Mouse (Mus musculus) adrenal gland, postnatal 25 days (tissue): ENCODE data around the gene Psmb11. TPM values are rescaled to one million over a fixed set of nuclear protein-coding genes. Genes with fewer than 3 reads are reported as not detected.

Source experiments
- DNase-seq: peaks from one replicate; pipeline ENCODE4 v3.0.0; 2021; ENCODE audit warnings: mixed read lengths
- total RNA-seq: library from RNA; stranded (reverse); gene quantifications from 2 replicates; pipeline ENCODE4 v1.2.3, GENCODE M21; 2021

The Psmb11 gene
- total RNA-seq, 1 experiment from 2014 or later, result not detected

DNA sequence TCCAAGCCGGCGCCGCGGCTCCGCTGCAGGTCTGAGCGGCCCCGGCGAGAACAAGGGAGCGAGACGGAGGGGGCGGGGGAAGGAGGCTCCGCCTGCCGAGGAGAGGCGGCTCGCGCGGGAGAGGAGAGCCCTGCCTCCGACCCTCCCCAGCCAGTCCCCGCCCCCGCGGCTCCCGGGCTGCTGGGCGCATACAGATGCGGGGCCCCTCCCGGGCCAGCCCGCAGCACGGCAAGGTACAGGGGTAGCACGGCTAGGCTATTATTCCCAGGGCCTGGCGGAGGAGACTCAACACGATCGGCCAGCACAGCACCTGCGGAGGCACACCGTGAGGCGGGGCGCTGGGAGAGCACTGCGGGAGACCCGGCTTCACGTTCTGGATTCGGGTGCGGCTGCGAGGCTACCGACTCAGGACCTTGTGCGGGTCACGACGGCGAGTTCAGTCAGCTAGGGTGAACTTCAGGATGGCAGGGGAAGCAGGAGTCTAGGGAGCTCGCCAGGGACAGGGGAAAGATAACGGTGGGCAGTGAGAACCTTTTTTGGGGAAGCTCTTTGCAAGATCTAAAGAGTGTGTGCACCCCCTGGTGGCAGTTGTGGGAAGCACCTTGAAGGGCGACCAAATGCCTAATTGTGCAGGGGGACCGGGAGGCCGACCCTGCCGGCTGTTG lies 20.2 kb downstream of the Psmb11 start, which contains the start of gene Cdh24:
Cdh24 (minus strand) TSS at position 60 of the 665 bp plus-strand sequence.
- peak; percentile 92 for DNase-seq

DNA sequence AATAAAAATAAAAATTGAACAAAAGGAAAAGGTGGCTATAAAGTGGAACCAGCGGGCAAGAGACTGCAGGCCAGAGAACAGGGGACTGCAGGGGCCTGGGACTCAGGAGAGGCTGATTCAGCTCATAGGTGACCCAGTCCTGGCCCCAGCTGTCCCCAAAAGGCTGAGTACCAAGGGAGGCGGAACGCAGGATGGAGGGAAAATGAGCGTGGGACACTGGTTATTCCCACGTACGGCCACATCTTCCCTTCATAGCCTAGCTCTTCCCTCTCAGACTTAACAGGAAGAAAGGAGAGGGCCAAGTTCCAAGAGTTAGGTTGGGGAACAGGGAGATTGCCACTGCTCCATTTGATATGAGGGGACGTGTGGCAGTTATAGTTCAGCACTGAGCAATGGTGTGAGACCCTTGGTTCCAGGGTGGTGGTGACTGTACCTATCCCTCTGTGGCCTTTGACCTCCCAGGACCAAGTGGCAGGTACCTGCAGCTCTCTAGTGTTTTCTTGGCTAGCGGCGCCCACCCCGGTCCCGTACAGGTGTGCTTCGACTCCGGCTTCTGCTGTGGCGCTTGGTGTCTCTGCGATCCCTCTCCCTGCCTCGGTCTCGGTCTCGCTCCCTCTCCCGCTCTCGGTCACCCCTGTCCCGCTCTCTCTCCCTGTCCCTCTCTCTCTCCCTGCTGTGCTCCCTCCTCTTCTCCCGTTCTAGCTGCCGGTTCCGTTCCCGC lies 21.2 kb downstream of the Psmb11 start:
- DNase-seq, result no peak

GRCm38 (mm10) chr14:54643011-54643410 lies 21.8 kb downstream of the Psmb11 start:
- no peak for DNase-seq

- peak; percentile 40 for DNase-seq
Measured at GRCm38 (mm10) chr14:54644294-54644693, 23.1 kb downstream of the Psmb11 start.

DNA sequence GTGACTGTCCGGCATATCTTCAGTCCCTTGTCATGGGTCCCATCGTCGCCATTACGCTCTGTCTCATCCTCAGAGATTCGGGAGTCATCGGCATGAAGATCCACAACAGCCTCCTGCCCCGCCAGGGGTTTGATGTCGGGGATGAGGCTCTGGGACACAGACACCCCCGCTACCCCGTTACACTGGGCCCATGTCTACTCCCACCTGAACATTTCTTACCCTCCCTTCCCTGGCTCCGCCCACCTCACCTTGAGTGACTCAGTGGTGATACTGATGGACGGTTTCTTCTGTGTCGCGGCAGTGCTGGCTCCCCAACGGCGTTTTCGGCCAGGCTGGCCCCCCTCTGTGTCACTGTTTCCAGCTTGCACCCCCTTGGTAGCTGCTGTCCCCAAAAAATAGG lies 25.2 kb downstream of the Psmb11 start:
- no peak for DNase-seq

- no peak for DNase-seq
Measured at GRCm38 (mm10) chr14:54646898-54647636, 25.8 kb downstream of the Psmb11 start.

DNA sequence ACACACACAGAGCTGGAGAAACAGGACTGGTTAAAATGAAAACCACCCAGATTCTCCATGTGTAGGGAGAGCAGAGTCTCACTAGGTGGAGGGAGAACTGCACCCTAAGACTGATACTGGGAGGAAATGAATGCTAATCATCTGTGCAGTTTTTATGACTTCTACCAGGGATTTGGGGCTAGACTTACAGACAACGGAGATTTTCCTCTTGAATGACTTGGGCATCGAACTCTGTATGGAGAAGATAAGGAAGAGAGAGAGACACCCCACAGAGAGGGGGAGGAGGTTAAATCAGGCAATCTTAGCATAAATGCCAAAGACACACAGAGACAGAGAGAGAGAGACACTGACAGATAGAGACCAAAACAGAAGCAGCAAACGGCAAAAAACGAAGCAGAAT lies 26.7 kb downstream of the Psmb11 start:
- DNase-seq, result no peak

DNA sequence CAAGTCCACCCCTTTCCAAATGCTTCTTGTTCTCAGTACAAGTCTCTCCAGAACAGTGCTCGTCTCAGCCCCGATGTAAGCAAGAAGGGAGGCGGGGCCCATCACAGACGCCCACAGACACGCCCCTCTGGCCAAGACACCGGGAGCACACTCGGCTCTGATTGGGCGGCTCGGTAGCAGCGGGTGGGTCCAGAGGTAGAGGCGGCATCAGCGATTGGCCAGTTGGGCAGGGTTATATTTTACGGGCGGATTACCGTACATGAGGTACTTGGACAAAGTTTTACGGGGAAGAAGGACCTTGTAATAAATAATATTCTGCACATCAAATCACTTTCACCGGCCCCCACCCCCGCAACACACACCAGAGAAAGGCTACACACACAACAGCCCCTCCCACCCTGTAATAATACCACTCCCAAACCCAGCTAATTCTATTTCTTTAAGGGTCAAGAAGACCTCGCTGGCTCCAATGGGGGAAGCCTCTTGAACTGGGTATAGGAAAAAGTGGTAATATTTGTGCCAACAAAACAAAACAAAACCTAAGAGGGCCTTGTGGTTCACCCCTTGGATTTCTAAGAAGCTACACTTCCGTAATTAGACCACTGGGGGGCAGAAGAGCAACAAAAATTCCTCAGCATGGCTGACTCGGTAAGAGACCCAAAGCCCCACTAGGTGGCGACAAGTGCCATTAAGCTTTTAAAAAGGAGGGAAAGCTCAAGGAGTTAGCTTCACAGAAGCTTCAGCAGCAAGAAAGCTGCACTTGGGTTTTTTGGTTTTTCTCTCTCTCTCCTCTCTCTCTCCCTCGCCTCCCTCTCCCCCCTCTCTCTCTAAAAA lies 29.6 kb downstream of the Psmb11 start:
- DNase-seq, result peak; percentile 79

- DNase-seq, result no peak
Measured at GRCm38 (mm10) chr14:54651556-54651955, 30.3 kb downstream of the Psmb11 start.

- no peak for DNase-seq
Measured at GRCm38 (mm10) chr14:54652787-54653186, 31.6 kb downstream of the Psmb11 start.

GRCm38 (mm10) chr14:54653496-54653895 lies 32.3 kb downstream of the Psmb11 start:
- DNase-seq, result peak; percentile 86

DNA sequence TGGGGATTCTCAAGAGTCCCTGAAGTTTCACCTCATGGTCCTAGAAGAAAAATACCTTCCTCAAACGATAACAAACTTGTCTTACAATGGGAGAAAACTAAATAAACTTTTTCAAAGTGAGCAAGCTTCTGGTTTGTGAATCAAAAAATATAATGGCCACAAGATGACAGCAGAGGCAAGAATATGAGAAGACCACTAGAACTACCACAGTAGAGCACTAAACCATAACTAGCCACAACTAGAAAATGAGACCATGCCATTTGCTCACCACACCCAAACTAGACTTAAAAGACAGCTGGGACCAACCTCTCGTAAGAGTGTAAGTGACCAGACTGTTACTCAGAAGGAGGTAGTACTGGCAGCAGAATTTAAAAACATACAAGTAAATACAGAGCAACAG lies 38.8 kb downstream of the Psmb11 start:
- DNase-seq, result no peak

DNA sequence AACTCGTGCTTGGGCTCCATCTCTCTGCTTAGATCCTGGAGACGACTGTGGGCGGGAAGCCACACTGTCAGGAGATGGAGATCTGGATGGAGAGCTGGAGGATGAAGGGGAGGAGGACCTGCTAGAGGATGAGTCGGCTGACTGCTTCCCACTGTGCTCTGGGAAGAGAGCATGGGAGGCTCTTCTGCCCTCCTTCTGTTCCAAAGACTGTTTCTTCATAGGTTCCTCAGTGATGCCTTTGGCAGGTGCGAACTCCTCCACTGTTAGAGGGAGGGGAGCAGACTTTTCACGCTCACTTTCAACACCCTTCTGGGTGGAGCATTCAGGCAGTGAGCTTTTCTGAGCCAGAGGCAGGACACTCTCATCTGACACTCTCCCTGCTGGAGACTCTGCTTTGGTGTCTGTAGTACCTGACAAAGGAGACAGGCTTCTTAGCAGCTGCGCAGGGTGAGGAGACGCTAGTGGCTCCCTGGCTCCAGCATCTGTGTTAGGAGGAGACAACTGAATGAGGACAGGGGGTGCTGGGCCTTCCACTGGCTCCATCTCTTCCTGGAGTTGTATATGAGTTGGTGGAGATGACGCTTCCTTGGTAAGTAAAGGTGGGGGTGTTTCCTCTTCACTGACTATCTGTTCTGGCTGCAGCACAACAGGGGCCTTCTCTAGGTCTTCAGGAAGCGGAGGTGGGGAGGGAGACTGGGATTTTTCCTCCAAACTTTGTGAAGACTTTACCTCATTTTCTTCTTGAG lies 43.4 kb downstream of the Psmb11 start:
- DNase-seq, result no peak

DNA sequence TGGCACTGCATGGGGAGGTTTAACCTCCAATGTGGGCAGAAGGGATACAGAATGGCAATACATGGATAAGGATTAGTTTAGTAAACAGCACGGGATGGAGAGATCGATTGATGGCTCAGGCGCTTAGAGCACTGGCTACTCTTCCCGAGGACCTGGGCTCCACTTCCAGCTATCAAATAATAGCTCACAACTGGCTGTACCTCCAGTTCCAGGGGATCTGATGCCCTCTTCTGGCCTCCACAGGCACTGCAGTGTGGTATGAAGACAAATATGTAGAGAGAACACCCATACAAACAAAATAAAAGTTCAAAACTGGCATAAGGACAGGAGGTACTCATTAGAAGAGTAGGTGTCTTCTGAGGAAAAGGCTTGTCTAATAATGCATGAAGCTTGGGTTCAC lies 48.1 kb downstream of the Psmb11 start:
- DNase-seq, result peak; percentile 55

DNA sequence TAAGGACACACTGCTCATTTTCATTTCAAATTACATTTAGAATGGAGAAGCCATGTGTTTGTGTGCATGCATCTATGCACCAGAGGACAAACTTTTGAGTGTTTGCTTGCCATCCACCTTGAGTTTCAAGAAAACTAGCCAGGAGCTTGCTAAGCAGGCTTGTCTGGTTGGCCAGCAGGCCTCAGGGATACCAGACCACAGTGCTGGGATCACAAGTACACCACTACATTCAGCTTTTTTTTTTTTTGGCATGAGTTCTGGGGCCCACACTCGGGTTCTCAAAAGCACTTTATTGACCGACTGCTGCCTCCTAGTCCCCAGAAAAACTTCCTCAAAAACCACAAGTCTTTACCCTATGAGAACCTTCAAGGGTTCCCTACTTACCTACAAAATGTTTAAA lies 53.1 kb downstream of the Psmb11 start:
- no peak for DNase-seq

GRCm38 (mm10) chr14:54676290-54676689 lies 55.1 kb downstream of the Psmb11 start:
- DNase-seq, result no peak

- no peak for DNase-seq
Measured at GRCm38 (mm10) chr14:54678657-54679304, 57.5 kb downstream of the Psmb11 start.
